ENCODE assay signal across 20 mouse cellular contexts in genomic region chr5:105572160-105572692, GRCm38 (mm10). TPM values are rescaled to one million over a fixed set of nuclear protein-coding genes. Genes with fewer than 3 reads are reported as not detected.
DNase-seq lines count a peak whose midpoint lies in the region; ATAC-seq and TF ChIP-seq lines count a peak whose summit lies in the region.
"Had no signal": no experiment of that assay in that cellular context is flagged by ENCODE, and none has a peak within 500 bp of the region (broad histone marks: within the 10 kb centered on the region; RNA-seq: fewer than 3 reads in every experiment).

No protein-coding gene starts in this region.

- no peaks in the 10 kb centered on the region for H3K4me1 ChIP-seq in kidney, postnatal 0 days (replicated peaks; ENCODE audit: insufficient read depth, low read length)
- H3K4me1 ChIP-seq in liver, embryonic 15.5 days (replicated peaks): peaks cover 59% of the 10 kb centered on the region

- H3K27ac ChIP-seq in kidney, postnatal 0 days: no peak overlapping the region
- H3K27ac ChIP-seq in liver, embryonic 15.5 days (replicated peaks): 0 out of 2 replicates have a peak overlapping the region, but pooled peaks have one; percentile 5
- H3K27ac ChIP-seq: embryonic facial prominence, embryonic 10.5 days; forebrain, embryonic 10.5 days; heart, embryonic 10.5 days; hindbrain, embryonic 12.5 days had no signal

- H3K36me3 ChIP-seq in kidney, postnatal 0 days (ENCODE audit: insufficient read depth, low read length): no peaks in the 10 kb centered on the region
- H3K36me3 ChIP-seq in liver, embryonic 15.5 days (replicated peaks): no peaks in the 10 kb centered on the region; the same call in 1 of the 2 replicates
- H3K36me3 ChIP-seq: embryonic facial prominence, embryonic 10.5 days; hindbrain, embryonic 12.5 days had no signal

- no peak; the same call in 1 of the 2 replicates for ATAC-seq in kidney, postnatal 0 days (replicated peaks; ENCODE audit: low FRiP score, low read depth)
- no peak for ATAC-seq in liver, embryonic 15.5 days (ENCODE audit: insufficient read depth)
- ATAC-seq: forebrain, embryonic 14.5 days had no signal

- no peak for TF ChIP-seq CTCF in kidney, postnatal 0 days (IDR thresholded peaks at IDR 0.05; ENCODE audit: low read depth)

- H3K4me3 ChIP-seq in kidney, postnatal 0 days (replicated peaks; ENCODE audit: low read depth, low read length): no peak overlapping the region
- H3K4me3 ChIP-seq in liver, embryonic 15.5 days (replicated peaks): no peak overlapping the region
- H3K4me3 ChIP-seq: embryonic facial prominence, embryonic 10.5 days; erythroblast, embryonic 14.5 days; forebrain, embryonic 10.5 days; heart, embryonic 10.5 days; hindbrain, embryonic 12.5 days had no signal

- H3K9me3 ChIP-seq in kidney, postnatal 0 days (replicated peaks; ENCODE audit: low read length): no peaks in the 10 kb centered on the region
- H3K9me3 ChIP-seq in liver, embryonic 15.5 days (replicated peaks): no peaks in the 10 kb centered on the region
- H3K9me3 ChIP-seq: embryonic facial prominence, embryonic 10.5 days; forebrain, embryonic 10.5 days; heart, embryonic 10.5 days; hindbrain, embryonic 12.5 days had no signal

- 42% methylated on average over 5 of the region's 5 CpGs for WGBS in kidney, postnatal 0 days
- WGBS in liver, embryonic 15.5 days (ENCODE audit: insufficient replicate concordance): 78% methylated on average over 5 of the region's 5 CpGs

- H3K4me2 ChIP-seq in kidney, postnatal 0 days (ENCODE audit: low read length): no peak overlapping the region
- no peak overlapping the region for H3K4me2 ChIP-seq in liver, embryonic 15.5 days
- H3K4me2 ChIP-seq: hindbrain, embryonic 12.5 days had no signal

- no peak overlapping the region for H3K9ac ChIP-seq in kidney, postnatal 0 days (ENCODE audit: low read depth, low read length)
- H3K9ac ChIP-seq in liver, embryonic 15.5 days: no peak overlapping the region
- H3K9ac ChIP-seq: hindbrain, embryonic 12.5 days had no signal

- DNase-seq in kidney, adult 9 months: peak; percentile 22
- DNase-seq in kidney, postnatal 36 days: no peak
- peak; percentile 41 for DNase-seq in kidney, postnatal 0 days (ENCODE audit: low spot score)
- no peak for DNase-seq in kidney, postnatal 14 days
- peak; percentile 52 for DNase-seq in Muller cell, postnatal 12 days (ENCODE audit: inconsistent ontology term)
- DNase-seq in right cerebral cortex, postnatal 25 days: no peak
- DNase-seq: adrenal gland, adult 8-10 months; adrenal gland, postnatal 36 days; cerebellum, adult 2 months; cerebellum, postnatal 10 days; heart, adult 18-20 months; heart, postnatal 10 days; heart, postnatal 4 days had no signal

- H3K27me3 ChIP-seq in kidney, postnatal 0 days (ENCODE audit: insufficient read depth, low read length): no peaks in the 10 kb centered on the region
- no peaks in the 10 kb centered on the region for H3K27me3 ChIP-seq in liver, embryonic 15.5 days
- H3K27me3 ChIP-seq: hindbrain, embryonic 12.5 days had no signal

RNA-seq across cellular contexts. Expression of gene Lrrc8c, which starts 53.0 kb away (rescaled TPM):
- 14.7 and 14.8 TPM in 2 replicates for polyA plus RNA-seq in kidney, postnatal 0 days (2015; fragmentation: Nextera tagmentation; extraction: Ambion mirVana)
- polyA plus RNA-seq in liver, embryonic 15.5 days (2015; fragmentation: Nextera tagmentation; extraction: Ambion mirVana): 15.2 and 15.5 TPM in 2 replicates

Comparison
In these comparisons a context has a peak if more than half of its experiments do, and no peak if none do; other contexts are left out.
1. DNase-seq: peak in kidney, adult 9 months (single experiment), kidney, postnatal 0 days (single experiment) and Muller cell, postnatal 12 days (single experiment); none in kidney, postnatal 36 days (0 of 2), kidney, postnatal 14 days (single experiment) and right cerebral cortex, postnatal 25 days (single experiment).